Mouse (Mus musculus) spleen, adult 18-20 months (tissue): Measurements from ENCODE around the gene Aes.

ENCODE experiments used
- DNase-seq, 2 experiments: peaks; one replicate each; pipeline ENCODE4 v3.0.0; 2022; ENCODE audit warnings: mixed read lengths in 2 of 2

Aes gene

GRCm38 (mm10) chr10:81599630-81600029 lies 40.3 kb downstream of the Aes start:
- no peak for DNase-seq

GRCm38 (mm10) chr10:81600096-81600495 lies 40.8 kb downstream of the Aes start:
- no peak for DNase-seq

- DNase-seq, result peak; percentile 84 to 89
Observed at GRCm38 (mm10) chr10:81600738-81601203, 41.5 kb downstream of the Aes start, which contains the start of gene Tle6. Tle6 (minus strand) TSS chr10:81601073.

- DNase-seq, result no peak
Observed at GRCm38 (mm10) chr10:81601396-81601905, 42.2 kb downstream of the Aes start.

- no peak for DNase-seq
Observed at GRCm38 (mm10) chr10:81602741-81603151, 43.5 kb downstream of the Aes start.

GRCm38 (mm10) chr10:81604019-81604967 lies 45.0 kb downstream of the Aes start:
- DNase-seq, result no peak

GRCm38 (mm10) chr10:81604968-81605665 lies 45.8 kb downstream of the Aes start:
- peak; percentile 67 to 81 for DNase-seq

GRCm38 (mm10) chr10:81605666-81605973 lies 46.3 kb downstream of the Aes start:
- no peak for DNase-seq

GRCm38 (mm10) chr10:81605974-81606751 lies 46.9 kb downstream of the Aes start, which contains the start of gene BC025920:
BC025920 (plus strand) TSS chr10:81606270.
- peak; percentile 84 to 88 for DNase-seq

- DNase-seq, result no peak
Observed at GRCm38 (mm10) chr10:81608308-81608707, 49.0 kb downstream of the Aes start.

GRCm38 (mm10) chr10:81612779-81613178 lies 53.5 kb downstream of the Aes start:
- DNase-seq, result no peak

- no peak for DNase-seq
Observed at GRCm38 (mm10) chr10:81615486-81615885, 56.2 kb downstream of the Aes start.
